Mouse (Mus musculus): ENCODE data around the gene Gab1.

The Gab1 gene

DNA sequence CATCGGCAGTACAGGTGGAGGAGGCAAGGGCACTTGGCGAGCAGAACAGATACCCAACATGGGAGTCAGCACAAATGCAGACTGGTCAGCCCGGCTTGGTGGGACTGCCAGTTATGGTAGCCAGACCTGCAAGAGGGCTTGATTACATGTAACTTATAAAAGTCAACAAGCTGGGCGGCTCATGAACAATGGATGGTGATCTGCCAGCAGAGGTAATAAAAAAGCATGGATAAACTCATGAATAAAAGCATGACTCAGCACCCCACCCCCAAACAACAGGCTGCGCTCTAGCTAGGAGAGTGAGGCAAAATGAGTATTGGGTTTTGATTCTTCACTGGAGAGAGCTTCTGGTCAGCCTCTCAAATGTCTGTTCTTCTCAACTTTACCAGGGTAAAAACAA lies 16.9 kb downstream of the Gab1 start:
- TF ChIP-seq GATA4 (IDR thresholded peaks at IDR 0.05; ENCODE audit: insufficient replicate concordance, low read length), result no peak

DNA sequence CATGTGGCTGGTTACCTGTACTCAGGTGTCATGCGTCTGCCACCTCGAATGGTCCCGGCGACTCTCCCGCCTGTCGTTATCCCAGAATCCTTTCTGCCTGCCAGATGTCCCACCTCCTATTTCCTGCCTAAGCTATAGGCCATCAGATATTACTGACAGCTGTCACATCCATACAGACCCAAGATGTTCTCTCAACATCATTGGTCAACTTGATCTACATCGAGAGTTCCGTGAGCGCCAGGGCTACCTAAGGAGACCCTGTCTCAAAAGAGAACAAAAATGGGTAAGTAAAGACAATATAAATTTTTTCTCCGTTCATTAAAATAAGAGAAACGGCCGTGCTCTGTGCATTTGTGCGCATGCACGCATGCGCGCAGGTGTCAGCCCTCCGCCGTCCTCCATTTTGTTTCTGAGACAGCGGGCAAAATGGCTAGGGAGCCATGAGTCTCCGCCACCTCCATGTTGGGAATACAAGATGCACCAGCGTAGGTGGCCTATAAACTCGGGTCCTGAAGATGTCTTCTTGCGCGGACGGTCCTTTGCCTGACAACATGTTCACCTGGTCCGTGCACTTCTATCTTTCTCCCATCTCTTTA lies 21.0 kb downstream of the Gab1 start:
- TF ChIP-seq GATA4 (IDR thresholded peaks at IDR 0.05; ENCODE audit: insufficient replicate concordance, low read length), result no peak

GRCm38 (mm10) chr8:80857851-80858367 lies 22.4 kb downstream of the Gab1 start:
- no peak for TF ChIP-seq GATA4 (IDR thresholded peaks at IDR 0.05; ENCODE audit: insufficient replicate concordance, low read length)

DNA sequence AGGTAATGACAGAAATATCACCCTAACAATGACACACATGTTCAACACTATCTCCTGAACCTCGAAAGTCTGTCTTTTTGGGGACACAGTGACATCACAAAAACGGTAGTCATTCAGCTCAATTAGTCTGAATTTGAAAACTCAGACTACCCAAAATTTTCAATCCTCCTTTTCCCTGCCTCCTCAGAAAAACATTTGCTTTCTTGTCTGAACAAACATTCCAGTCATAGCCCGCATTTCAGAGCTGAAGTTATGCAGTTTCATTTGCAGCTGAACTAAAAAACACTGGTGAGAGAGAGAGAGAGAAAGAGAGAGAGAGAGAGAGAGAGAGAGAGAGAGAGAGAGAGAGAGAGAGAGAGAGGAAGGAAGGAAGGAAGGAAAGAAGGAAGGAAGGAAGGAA lies 23.2 kb downstream of the Gab1 start:
- TF ChIP-seq GATA4 (IDR thresholded peaks at IDR 0.05; ENCODE audit: insufficient replicate concordance, low read length), result no peak

GRCm38 (mm10) chr8:80856606-80857005 lies 23.7 kb downstream of the Gab1 start:
- TF ChIP-seq GATA4 (IDR thresholded peaks at IDR 0.05; ENCODE audit: insufficient replicate concordance, low read length), result no peak

GRCm38 (mm10) chr8:80853622-80854021 lies 26.7 kb downstream of the Gab1 start:
- no peak for TF ChIP-seq GATA4 (IDR thresholded peaks at IDR 0.05; ENCODE audit: insufficient replicate concordance, low read length)

GRCm38 (mm10) chr8:80853208-80853607 lies 27.1 kb downstream of the Gab1 start:
- TF ChIP-seq GATA4 (IDR thresholded peaks at IDR 0.05; ENCODE audit: insufficient replicate concordance, low read length), result no peak

DNA sequence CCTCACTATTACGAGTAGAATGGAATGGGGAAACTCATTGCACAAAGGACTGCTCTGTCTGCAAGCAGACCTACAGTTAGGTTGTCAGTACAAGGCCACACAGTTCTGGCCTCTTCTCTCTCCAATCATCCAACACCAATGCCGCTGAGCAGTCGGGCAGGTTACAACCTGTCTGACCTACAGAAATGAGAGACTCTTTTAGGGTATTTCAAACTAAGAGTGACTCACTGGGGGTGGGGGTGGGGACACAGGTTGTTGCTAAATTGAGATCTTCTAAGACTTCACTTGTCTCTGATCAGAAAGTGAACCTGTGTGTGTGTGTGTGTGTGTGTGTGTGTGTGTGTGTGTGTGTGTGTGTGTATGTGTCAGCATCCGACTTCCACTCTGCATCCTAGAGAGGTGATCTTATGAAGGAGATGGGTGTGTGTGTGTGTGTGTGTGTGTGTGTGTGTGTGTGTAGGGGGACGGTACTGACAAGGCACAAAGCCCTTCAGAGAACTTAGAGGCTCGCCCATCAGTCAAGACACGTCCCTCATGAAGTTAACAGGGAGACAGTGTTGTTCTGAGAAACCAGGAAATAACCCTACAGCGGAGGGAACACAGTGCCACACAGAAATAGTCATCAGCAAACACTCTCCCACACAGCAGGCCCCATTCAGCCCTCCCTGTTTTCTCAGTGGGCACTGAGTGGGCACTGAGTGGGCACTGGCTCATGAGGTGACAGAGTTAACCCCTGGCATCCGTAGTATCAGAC lies 27.7 kb downstream of the Gab1 start:
- no peak for TF ChIP-seq GATA4 (IDR thresholded peaks at IDR 0.05; ENCODE audit: insufficient replicate concordance, low read length)

- no peak for TF ChIP-seq GATA4 (IDR thresholded peaks at IDR 0.05; ENCODE audit: insufficient replicate concordance, low read length)
These were observed 28.7 kb downstream of the Gab1 start for GRCm38 (mm10) chr8:80851648-80852047.

GRCm38 (mm10) chr8:80850013-80850412 lies 30.3 kb downstream of the Gab1 start:
- TF ChIP-seq GATA4 (IDR thresholded peaks at IDR 0.05; ENCODE audit: insufficient replicate concordance, low read length), result no peak

GRCm38 (mm10) chr8:80848631-80849030 lies 31.7 kb downstream of the Gab1 start:
- no peak for TF ChIP-seq GATA4 (IDR thresholded peaks at IDR 0.05; ENCODE audit: insufficient replicate concordance, low read length)

GRCm38 (mm10) chr8:80847912-80848311 lies 32.4 kb downstream of the Gab1 start:
- TF ChIP-seq GATA4 (IDR thresholded peaks at IDR 0.05; ENCODE audit: insufficient replicate concordance, low read length), result no peak

DNA sequence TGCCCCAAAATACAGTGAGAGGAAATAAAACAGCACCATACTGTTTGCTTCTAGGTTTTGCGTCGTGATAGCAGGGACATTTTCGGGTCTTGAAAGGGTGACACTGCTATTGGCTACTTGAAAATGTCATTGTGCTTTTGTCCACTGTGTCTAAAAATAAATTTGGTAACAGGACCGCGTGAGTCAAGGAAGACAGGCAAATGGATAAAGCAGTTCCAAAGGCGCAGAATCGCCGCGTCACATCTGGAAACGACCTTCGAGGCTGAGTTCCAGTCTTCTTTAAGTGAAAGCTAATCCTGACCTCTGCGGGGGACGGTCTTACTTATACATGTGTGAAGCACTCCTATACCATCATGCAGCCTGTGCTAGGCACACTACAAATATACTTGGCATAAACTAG lies 35.0 kb downstream of the Gab1 start:
- TF ChIP-seq GATA4 (IDR thresholded peaks at IDR 0.05; ENCODE audit: insufficient replicate concordance, low read length), result no peak

- TF ChIP-seq GATA4 (IDR thresholded peaks at IDR 0.05; ENCODE audit: insufficient replicate concordance, low read length), result no peak
These were observed 36.4 kb downstream of the Gab1 start for GRCm38 (mm10) chr8:80843744-80844434.

DNA sequence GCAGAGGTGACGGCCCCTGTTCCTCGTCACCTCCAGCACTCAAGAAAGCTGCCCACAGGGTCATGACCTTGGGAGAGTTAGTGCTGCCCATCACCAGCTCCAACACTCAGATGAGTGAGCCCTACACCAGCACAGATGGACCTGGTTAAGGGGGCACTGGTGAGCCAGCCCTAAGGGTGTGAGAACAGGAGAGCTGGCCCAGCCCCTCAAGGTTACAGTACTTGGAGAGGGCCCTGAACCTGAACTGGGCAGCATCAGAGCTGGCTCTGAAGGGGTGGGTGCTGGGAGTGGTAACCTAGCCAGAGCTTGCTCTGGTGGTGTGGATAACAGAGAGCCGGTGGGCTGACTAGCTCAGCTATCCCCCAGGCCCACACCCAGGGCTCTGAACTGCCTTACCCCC lies 37.8 kb downstream of the Gab1 start:
- TF ChIP-seq GATA4 (IDR thresholded peaks at IDR 0.05; ENCODE audit: insufficient replicate concordance, low read length), result no peak

- TF ChIP-seq GATA4 (IDR thresholded peaks at IDR 0.05; ENCODE audit: insufficient replicate concordance, low read length), result no peak
These were observed 40.2 kb downstream of the Gab1 start for GRCm38 (mm10) chr8:80840090-80840489.
